Mouse (Mus musculus) splenic B cell, adult 2 months (primary cell): ENCODE data around the gene Serp1.

Source experiments
- DNase-seq: peaks from one replicate; pipeline ENCODE4 v3.0.0-alpha.2; 2011; ENCODE audit warnings: low read depth, low spot score
- H3K27me3 ChIP-seq: 2 replicates; pipeline ENCODE4 v1.6.1; 2012; ENCODE audit warnings: mild to moderate bottlenecking, low read length, moderate library complexity, mixed read lengths; ENCODE audit not compliant: control insufficient read depth, poor library complexity, insufficient read depth, severe bottlenecking
- H3K36me3 ChIP-seq: 2 replicates; pipeline ENCODE4 v1.6.1; 2012; ENCODE audit warnings: mild to moderate bottlenecking, low read length, moderate library complexity, mixed read lengths; ENCODE audit not compliant: control insufficient read depth, poor library complexity, insufficient read depth, severe bottlenecking

Gene Serp1

DNA sequence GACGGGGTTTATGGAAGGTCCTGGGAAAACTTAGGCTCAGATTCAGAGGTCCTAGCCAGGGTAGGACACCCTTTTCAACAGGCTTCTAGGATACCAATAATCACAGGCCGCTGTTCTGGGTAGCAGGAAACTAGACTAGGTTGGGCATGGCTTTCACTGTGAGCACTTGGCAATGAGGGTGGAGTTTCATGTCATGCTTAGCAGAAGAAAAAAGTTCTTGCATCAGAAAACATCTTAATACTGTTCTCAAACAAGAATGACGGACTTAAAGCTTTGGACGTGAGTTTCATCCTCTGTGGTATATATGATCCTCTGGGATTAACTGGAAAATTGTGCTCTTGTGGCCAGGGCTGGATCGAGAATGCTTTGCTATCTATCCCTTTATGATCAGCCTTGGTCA lies 7.9 kb downstream of the Serp1 start:
- Histone ChIP-seq H3K36me3 (peaks cover 13% of the 10 kb centered on the region), H3K27me3 (no peaks in the 10 kb centered on the region)
- peak; percentile 79 for DNase-seq

DNA sequence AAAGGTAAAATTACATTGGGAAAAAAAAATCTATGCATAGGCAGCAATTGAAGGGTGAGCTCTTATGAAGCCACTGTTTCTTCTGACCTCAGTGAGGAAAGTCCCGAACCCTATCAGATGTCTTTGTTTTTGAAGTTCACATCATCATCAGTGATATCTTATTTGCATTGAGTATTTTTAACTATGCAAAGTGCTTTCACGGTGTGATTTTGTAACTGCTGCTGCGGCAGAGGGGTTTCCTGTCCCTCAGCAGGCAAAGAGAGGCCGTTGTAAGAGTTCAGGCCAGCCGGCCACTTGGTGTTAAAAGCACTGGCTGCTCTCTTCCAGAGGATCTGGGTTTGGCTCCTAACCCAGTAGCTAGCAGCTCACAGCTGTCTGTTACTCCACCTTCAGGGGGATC lies 8.4 kb downstream of the Serp1 start:
- DNase-seq: peak; percentile 94
- H3K27me3 ChIP-seq: no peaks in the 10 kb centered on the region

DNA sequence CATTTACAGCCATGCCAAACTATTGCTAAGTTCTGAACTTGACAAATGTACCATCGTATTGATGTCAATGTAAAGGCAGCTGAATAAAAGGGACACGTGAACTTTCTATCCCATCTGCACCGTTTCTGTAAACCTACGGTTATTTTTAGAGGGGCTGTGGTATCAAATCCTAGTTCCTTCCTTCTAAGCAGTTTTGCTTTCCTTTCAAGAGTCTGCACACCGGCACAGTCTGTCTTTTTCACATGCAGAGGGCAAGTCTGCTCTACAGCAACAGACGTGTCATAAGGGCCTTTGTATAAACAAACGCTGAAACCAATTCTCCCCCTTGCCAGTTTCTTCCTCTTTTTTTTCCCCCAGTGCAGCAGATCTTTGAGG lies 9.1 kb downstream of the Serp1 start:
- Histone ChIP-seq H3K36me3 (peaks cover 9% of the 10 kb centered on the region), H3K27me3 (no peaks in the 10 kb centered on the region)
- DNase-seq: peak; percentile 93

More for the DNA sequence above, 8.4 kb downstream of the Serp1 start:
- peaks cover 12% of the 10 kb centered on the region for H3K36me3 ChIP-seq

DNA sequence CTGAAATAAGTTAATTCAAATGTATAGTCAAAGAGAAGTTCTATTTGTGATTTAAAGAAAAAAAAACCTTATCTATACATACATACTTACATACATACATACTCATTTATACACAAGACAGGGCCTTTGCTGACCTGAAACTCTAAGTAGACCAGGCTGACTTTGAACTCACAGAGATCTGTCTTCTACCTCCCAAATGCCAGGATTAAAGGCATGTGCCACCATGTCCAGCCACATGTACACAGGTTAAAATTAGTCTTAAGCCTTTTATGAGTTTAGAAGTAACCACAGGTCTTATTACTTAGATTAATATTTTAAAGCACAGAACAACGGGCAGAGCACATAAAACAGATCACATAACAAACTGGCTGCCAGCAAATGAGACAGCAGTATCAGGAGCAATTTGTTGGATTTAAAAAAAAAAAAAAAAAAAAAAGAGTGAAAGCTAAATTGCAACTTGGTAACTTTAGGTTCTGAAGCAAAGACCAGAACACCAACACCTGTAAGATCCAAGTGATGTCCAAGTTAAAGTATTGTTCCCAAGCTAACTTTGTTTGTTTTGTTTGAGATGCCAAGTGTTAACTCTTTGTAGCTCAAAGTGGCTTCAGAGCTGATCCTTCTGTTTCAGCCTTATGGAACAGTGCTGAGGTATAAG lies 9.6 kb downstream of the Serp1 start:
- Histone ChIP-seq H3K36me3 (peaks cover 6% of the 10 kb centered on the region), H3K27me3 (no peaks in the 10 kb centered on the region)
- peak; percentile 37 for DNase-seq

DNA sequence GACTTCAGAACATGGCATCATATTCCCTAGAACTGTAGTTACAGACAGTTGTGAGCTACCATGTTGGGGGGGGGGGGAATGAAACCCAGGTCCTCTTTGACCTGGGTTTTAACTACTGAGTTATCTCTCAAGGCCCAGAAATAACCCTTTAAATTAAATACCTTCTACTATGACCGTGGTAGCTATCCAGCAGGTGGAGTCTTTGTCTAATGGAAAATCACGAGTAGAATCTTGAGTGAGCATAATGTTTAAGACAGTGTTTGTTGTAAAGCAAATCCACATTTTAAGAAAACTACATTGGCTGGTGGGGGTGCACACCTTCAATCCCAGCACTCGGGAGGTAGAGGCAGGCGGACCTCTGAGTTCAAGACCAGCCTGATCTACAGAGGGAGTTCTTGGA lies 12.2 kb downstream of the Serp1 start:
- Histone ChIP-seq H3K27me3 (no peaks in the 10 kb centered on the region), H3K36me3 (no peaks in the 10 kb centered on the region)
- DNase-seq: peak; percentile 74

DNA sequence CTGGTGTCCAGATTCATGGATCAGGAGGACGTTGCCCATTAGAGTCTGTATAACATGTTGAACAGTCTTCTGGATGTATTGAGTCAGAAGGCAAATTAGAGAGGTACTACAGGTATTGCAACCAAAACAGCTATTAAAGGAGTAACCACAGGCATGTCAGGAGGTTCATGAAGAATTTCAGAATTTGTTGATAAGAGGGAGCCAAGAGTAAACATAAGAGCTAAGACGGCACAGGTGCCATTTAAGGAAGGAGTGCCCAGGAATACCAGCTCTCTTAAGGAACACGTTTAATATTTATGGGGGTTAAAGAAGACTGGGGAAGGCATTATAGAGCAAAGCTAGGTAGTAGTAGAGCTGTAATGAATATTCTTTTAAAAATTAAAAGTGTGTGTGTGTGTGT lies 13.0 kb downstream of the Serp1 start:
- Histone ChIP-seq H3K36me3 (no peaks in the 10 kb centered on the region), H3K27me3 (no peaks in the 10 kb centered on the region)
- DNase-seq: no peak

DNA sequence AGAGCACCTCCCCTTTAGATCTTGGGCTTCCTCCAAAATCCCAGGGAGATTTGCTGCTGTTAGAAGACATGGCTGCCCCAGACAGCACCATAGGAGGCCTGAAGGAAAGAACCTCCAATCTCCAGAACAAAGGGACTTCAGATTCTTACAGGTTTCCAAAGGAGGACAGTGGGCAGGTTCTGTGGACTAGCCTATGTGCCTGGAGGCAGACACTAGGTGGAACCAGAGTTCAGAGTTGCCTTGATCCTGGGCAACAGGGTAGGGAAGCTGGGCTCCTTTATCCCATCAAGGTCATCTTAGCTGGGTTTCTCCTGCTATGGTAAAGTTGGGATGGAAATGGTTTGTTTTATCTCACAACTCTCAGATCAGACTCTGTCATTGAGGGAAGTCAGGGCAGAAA lies 14.1 kb downstream of the Serp1 start:
- H3K27me3 ChIP-seq: no peaks in the 10 kb centered on the region
- no peaks in the 10 kb centered on the region for H3K36me3 ChIP-seq
- DNase-seq: peak; percentile 64

DNA sequence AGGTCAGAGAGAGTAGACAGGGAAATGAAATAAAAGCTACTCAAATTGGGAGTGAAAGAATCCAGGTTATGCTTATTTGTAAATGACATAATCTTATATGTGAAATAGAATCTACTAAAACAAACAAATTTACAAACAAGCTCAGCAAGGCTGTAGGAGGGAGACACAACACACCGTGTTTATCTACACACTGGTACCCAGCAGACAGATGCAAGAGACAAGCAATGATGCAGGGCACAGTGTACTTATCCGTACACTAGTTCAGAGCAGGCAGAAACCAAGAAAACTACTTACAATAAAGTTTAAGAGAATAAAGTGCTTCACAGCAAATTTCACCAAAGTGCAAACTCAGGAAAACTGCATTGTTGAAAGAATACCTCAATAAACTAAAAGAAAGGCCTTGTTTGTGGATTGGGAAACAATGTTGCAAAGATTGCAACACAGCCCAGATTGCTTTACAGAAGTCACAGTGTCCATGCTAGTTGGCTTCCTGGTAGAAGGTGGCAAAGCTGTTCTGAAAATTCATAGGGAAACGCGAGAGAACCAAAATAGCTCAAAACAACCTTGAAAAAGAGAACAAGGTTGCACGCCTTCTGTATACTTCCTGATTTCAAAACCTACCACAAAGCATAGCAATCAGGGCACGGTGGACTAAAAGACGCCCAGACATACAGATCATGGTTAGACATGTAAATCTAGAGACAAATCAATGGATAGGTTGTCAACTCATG lies 17.5 kb downstream of the Serp1 start:
- peak; percentile 59 for DNase-seq
- H3K27me3 ChIP-seq: no peaks in the 10 kb centered on the region
- H3K36me3 ChIP-seq: no peaks in the 10 kb centered on the region

- H3K36me3 ChIP-seq: no peaks in the 10 kb centered on the region
- no peaks in the 10 kb centered on the region for H3K27me3 ChIP-seq
- no peak for DNase-seq
These were observed 21.0 kb downstream of the Serp1 start for GRCm38 (mm10) chr3:58504676-58505075.

DNA sequence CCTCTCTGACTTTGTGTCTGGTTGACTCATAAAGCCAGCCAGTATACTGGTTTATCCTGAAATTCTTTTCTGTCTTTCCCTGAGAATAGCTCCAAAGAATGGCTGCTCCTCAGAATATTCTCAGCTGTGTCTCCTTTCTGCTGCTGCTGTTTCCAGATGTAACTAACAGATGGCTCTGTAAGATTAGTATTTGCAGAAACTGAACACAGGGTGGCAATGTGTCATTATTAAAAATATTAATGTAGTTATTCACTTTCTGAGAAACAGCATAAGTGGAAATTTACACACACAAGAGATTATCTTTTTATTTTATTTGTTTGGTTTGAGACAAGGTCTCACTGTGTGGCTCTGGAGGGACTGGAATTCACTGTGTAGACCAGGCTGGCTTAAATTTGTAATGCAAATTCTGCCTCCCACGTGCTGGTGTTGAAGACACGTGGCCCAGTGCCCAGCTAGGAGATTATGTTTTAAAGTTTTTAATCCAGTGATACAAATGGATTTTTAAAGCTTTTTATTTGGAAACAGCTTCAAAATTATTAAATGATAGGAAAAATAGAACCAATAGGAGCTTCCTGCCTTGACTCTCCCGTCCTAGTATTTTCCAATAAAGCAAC lies 21.9 kb downstream of the Serp1 start:
- H3K27me3 ChIP-seq: no peaks in the 10 kb centered on the region
- H3K36me3 ChIP-seq: no peaks in the 10 kb centered on the region
- DNase-seq: peak; percentile 30

DNA sequence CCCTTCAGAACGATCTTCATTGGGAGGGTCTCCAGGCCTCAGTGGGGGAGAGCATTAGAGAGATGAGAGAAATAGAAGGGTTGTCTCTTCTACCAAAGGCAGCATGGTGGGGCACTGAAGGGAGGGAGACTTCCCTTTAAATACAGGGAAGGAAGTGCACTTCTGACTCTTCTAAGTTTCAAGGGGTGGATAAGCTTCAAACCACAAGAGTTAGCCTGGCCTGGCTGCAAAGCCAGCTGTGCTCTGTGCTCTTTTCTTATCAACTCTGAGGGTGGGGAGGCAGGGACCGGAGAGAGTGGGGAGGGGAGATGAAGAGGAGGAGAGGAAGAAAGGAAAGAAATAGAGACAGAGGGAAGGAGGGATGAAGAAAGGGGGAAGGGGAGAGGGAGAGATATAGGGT lies 23.7 kb downstream of the Serp1 start:
- Histone ChIP-seq H3K36me3 (no peaks in the 10 kb centered on the region), H3K27me3 (no peaks in the 10 kb centered on the region)
- DNase-seq: peak; percentile 57

GRCm38 (mm10) chr3:58493621-58494020 lies 32.1 kb downstream of the Serp1 start:
- H3K36me3 ChIP-seq: no peaks in the 10 kb centered on the region
- no peaks in the 10 kb centered on the region for H3K27me3 ChIP-seq
- DNase-seq: no peak

DNA sequence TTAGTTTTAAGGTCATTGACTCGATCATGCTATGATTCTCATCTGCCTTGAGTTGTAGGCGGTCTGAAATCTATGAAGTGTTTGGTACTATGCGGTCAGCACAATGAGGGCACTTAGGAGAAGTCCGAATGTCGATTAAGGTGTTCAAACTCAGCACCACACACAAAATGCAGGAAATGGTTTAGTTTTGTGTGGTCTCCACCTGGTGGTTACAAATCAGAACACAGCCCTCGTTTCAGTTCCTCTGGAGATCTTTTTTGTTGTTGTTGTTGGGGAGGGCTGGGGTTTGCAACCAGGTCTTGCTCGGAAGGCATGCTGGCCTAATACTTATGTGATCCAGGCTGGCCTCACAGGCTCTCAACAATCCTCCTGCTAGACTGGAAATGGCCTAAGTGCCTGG lies 34.9 kb downstream of the Serp1 start:
- no peaks in the 10 kb centered on the region for H3K27me3 ChIP-seq
- DNase-seq: peak; percentile 74

DNA sequence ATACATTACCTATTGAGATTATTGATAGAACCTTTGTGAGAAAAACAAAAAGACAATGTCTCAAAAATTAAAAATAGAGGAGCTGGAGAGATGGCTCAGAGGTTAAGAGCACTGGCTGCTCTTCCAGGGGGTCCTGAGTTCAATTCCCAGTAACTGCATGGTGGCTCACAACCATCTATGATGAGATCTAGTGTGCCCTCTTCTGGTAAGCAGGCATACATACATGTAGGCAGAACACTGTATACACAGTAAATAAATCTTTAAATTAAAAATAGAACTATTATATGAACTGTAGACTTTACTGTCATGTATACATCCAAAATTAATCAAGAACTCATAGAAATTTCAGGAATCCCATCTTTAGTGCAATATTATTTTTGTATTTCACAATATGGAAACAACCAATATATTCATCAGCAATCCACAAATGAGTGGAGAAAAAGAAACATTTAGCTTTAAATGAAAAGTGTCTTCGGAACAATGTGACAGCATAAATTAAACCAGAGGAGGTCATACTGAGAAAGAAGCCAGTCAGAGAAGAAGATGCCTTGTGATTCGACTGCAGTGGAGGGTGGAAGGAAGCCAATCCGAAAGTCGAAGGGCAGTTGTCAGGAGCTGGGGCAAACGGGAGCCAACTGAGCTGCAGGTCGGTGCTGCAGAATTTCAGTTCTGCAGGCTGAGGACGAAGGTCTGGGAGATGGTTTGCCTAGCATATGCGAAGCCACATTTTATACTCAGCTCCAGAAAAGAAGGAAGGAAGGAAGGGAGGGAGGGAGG lies 37.5 kb downstream of the Serp1 start:
- Histone ChIP-seq H3K27me3 (no peaks in the 10 kb centered on the region), H3K36me3 (no peaks in the 10 kb centered on the region)
- peak; percentile 34 for DNase-seq

More for the DNA sequence above, 34.9 kb downstream of the Serp1 start:
- H3K36me3 ChIP-seq: no peaks in the 10 kb centered on the region

- H3K36me3 ChIP-seq: no peaks in the 10 kb centered on the region
- peak; percentile 35 for DNase-seq
- H3K27me3 ChIP-seq: no peaks in the 10 kb centered on the region
These were observed 38.6 kb downstream of the Serp1 start for GRCm38 (mm10) chr3:58487121-58487520.
